Mouse (Mus musculus): ENCODE results near the gene 2310057J18Rik. TPM values are rescaled to one million over a fixed set of nuclear protein-coding genes. Genes with fewer than 3 reads are reported as not detected.
"Not testable (repeated sequence)": the region's sequence is repeated elsewhere in the genome, so short reads cannot be mapped to it uniquely, and the experiment has no call there.

2310057J18Rik gene
- not detected in 2 replicates for polyA plus RNA-seq (2016; fragmentation: Nextera tagmentation; extraction: Ambion mirVana)

GRCm38 (mm10) chr10:28986203-28986602 lies at the start of gene 2310057J18Rik:
Gene 2310057J18Rik, minus strand, starts transcription at chr10:28986303.
- no peaks in the 10 kb centered on the region for H3K36me3 ChIP-seq
- no peaks in the 10 kb centered on the region for H3K9me3 ChIP-seq (replicated peaks)
- H3K27ac ChIP-seq: no peak within 1 kb of the TSS
- H3K4me1 ChIP-seq: no peaks in the 10 kb centered on the region
- H3K27me3 ChIP-seq (ENCODE audit: low read depth, poor library complexity, severe bottlenecking): no peaks in the 10 kb centered on the region
- DNase-seq (ENCODE audit: low spot score): no peak
- no peak within 1 kb of the TSS for H3K4me3 ChIP-seq
- WGBS: 93% methylated on average over 3 of the region's 3 CpGs

- H3K9me3 ChIP-seq (replicated peaks): not testable (repeated sequence)
These were observed 43.9 kb upstream of the 2310057J18Rik start for GRCm38 (mm10) chr10:29029960-29030359.

GRCm38 (mm10) chr10:29019496-29020270 lies 33.6 kb upstream of the 2310057J18Rik start:
- H3K27me3 ChIP-seq (ENCODE audit: low read depth, poor library complexity, severe bottlenecking): no peaks in the 10 kb centered on the region
- no peak overlapping the region for H3K4me3 ChIP-seq
- H3K4me1 ChIP-seq: no peaks in the 10 kb centered on the region
- no peaks in the 10 kb centered on the region for H3K36me3 ChIP-seq
- H3K27ac ChIP-seq: no peak overlapping the region
- H3K9me3 ChIP-seq (replicated peaks): no peaks in the 10 kb centered on the region
- WGBS: 88% methylated on average over 7 of the region's 7 CpGs
- DNase-seq (ENCODE audit: low spot score): no peak

More at GRCm38 (mm10) chr10:29029960-29030359, 43.9 kb upstream of the 2310057J18Rik start:
- 85% methylated on average over 10 of the region's 20 CpGs for WGBS
- H3K27ac ChIP-seq; H3K36me3 ChIP-seq; DNase-seq (ENCODE audit: low spot score); H3K4me3 ChIP-seq; H3K4me1 ChIP-seq; H3K27me3 ChIP-seq (ENCODE audit: low read depth, poor library complexity, severe bottlenecking): not testable (repeated sequence)

GRCm38 (mm10) chr10:28997776-28998175 lies 11.7 kb upstream of the 2310057J18Rik start:
- H3K27ac ChIP-seq: no peak overlapping the region
- no peaks in the 10 kb centered on the region for H3K36me3 ChIP-seq
- no peaks in the 10 kb centered on the region for H3K9me3 ChIP-seq (replicated peaks)
- no peaks in the 10 kb centered on the region for H3K27me3 ChIP-seq (ENCODE audit: low read depth, poor library complexity, severe bottlenecking)
- no peaks in the 10 kb centered on the region for H3K4me1 ChIP-seq
- DNase-seq (ENCODE audit: low spot score): no peak
- no peak overlapping the region for H3K4me3 ChIP-seq

GRCm38 (mm10) chr10:28988990-28989389 lies 2.9 kb upstream of the 2310057J18Rik start:
- Histone ChIP-seq H3K36me3 (no peaks in the 10 kb centered on the region), H3K27me3 (ENCODE audit: low read depth, poor library complexity, severe bottlenecking) (no peaks in the 10 kb centered on the region), H3K9me3 (replicated peaks) (no peaks in the 10 kb centered on the region), H3K27ac (no peak overlapping the region), H3K4me1 (no peaks in the 10 kb centered on the region), H3K4me3 (no peak overlapping the region)
- WGBS: 80% methylated on average over 2 of the region's 2 CpGs
- DNase-seq (ENCODE audit: low spot score): no peak

GRCm38 (mm10) chr10:28968189-28968588 lies 17.9 kb downstream of the 2310057J18Rik start:
- 92% methylated on average over 1 of the region's 1 CpGs for WGBS
- no peak for DNase-seq (ENCODE audit: low spot score)
- H3K27ac ChIP-seq: no peak overlapping the region
- H3K27me3 ChIP-seq (ENCODE audit: low read depth, poor library complexity, severe bottlenecking): no peaks in the 10 kb centered on the region
- H3K4me1 ChIP-seq: no peaks in the 10 kb centered on the region
- H3K9me3 ChIP-seq (replicated peaks): no peaks in the 10 kb centered on the region
- no peaks in the 10 kb centered on the region for H3K36me3 ChIP-seq
- H3K4me3 ChIP-seq: no peak overlapping the region

- H3K4me3 ChIP-seq: no peak overlapping the region
- H3K36me3 ChIP-seq: no peaks in the 10 kb centered on the region
- no peaks in the 10 kb centered on the region for H3K27me3 ChIP-seq (ENCODE audit: low read depth, poor library complexity, severe bottlenecking)
- WGBS: 47% methylated on average over 4 of the region's 4 CpGs
- no peak overlapping the region for H3K27ac ChIP-seq
- DNase-seq (ENCODE audit: low spot score): peak; percentile 68
- no peaks in the 10 kb centered on the region for H3K4me1 ChIP-seq
- no peaks in the 10 kb centered on the region for H3K9me3 ChIP-seq (replicated peaks)
These were observed 31.0 kb downstream of the 2310057J18Rik start for GRCm38 (mm10) chr10:28955138-28955537.

- H3K27ac ChIP-seq: no peak overlapping the region
- 76% methylated on average over 4 of the region's 4 CpGs for WGBS
- DNase-seq (ENCODE audit: low spot score): no peak
- H3K4me1 ChIP-seq: no peaks in the 10 kb centered on the region
- H3K27me3 ChIP-seq (ENCODE audit: low read depth, poor library complexity, severe bottlenecking): no peaks in the 10 kb centered on the region
- H3K4me3 ChIP-seq: no peak overlapping the region
- H3K36me3 ChIP-seq: no peaks in the 10 kb centered on the region
- no peaks in the 10 kb centered on the region for H3K9me3 ChIP-seq (replicated peaks)
These were observed 31.6 kb downstream of the 2310057J18Rik start for GRCm38 (mm10) chr10:28954515-28954914.

Other genes starting within 250 kb of the 2310057J18Rik start
- 0.38 and 1.3 TPM in 2 replicates for gene Soga3, start 157.5 kb upstream of the 2310057J18Rik start, polyA plus RNA-seq (2016; fragmentation: Nextera tagmentation; extraction: Ambion mirVana)
- 0.35 TPM in 1 of 2 replicates, not detected in the other for gene Gm49353, start 212.7 kb upstream of the 2310057J18Rik start, polyA plus RNA-seq (2016; fragmentation: Nextera tagmentation; extraction: Ambion mirVana)
- 0.06 and 0.24 TPM in 2 replicates for gene 9330159F19Rik, start 225.3 kb upstream of the 2310057J18Rik start, polyA plus RNA-seq (2016; fragmentation: Nextera tagmentation; extraction: Ambion mirVana)

Data from limb, embryonic 10.5 days (tissue).